Mouse (Mus musculus) lung, postnatal 0 days (tissue): ENCODE data around the gene Laptm4a.

Experiments
- CTCF ChIP-seq: IDR thresholded peaks from 2 replicates; pipeline ENCODE4 v1.5.1; 2016; ENCODE audit warnings: antibody characterized with exemption, mild to moderate bottlenecking
- EP300 ChIP-seq: IDR thresholded peaks from 2 replicates; pipeline ENCODE4 v1.6.1; 2016; ENCODE audit warnings: antibody characterized with exemption, mild to moderate bottlenecking, control low read depth

- TF ChIP-seq EP300 (no peak), CTCF (peak; percentile 98)
Measured at GRCm38 (mm10) chr12:8889117-8889665, 32.3 kb upstream of the Laptm4a start.
